Mouse (Mus musculus): Measurements from ENCODE around the gene Crxos. TPM values are rescaled to one million over a fixed set of nuclear protein-coding genes. Genes with fewer than 3 reads are reported as not detected.

Crxos gene
- 0.56 TPM in 1 of 2 replicates, not detected in the other for polyA plus RNA-seq (2014; fragmentation: Nextera tagmentation; extraction: Ambion mirVana)

DNA sequence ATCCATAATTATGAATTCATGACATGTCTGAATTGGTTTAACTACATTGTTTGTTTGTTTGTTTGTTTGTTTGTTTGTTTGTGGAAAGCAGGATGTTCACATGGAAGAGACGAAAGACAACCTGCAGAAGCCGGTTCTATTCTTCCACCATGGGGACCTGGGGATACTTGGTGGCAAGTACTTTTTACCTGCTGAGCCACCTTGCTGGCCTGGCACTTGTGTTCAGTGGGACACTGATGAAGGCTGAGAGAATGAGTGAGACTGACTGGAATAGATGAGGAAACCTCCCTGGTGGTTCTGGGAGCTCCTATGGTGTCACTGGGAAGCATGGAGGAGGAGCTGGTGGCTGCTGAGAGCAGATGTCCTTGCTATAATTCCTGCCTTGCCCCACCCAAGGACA is at the start of gene Crxos:
TSS of gene Crxos (plus strand) at position 301 of the 400 bp plus-strand sequence.
- WGBS, result 96% methylated on average over 2 of the region's 2 CpGs
- DNase-seq (ENCODE audit: low spot score), result no peak
- no peak within 1 kb of the TSS for H3K27ac ChIP-seq (ENCODE audit: low read depth, low read length)
- ATAC-seq (ENCODE audit: insufficient read depth, low FRiP score, low TSS enrichment), result no peak
- H3K9me3 ChIP-seq (ENCODE audit: control insufficient read depth, low read length), result no peaks in the 10 kb centered on the region
- no peak within 1 kb of the TSS for H3K4me3 ChIP-seq (ENCODE audit: low read depth, low read length)
- H3K9ac ChIP-seq (ENCODE audit: low read length), result no peak within 1 kb of the TSS
- H3K4me1 ChIP-seq (ENCODE audit: control insufficient read depth, insufficient read depth, low read length), result no peaks in the 10 kb centered on the region
- no peak within 1 kb of the TSS for H3K4me2 ChIP-seq (ENCODE audit: low read depth)
- H3K36me3 ChIP-seq (ENCODE audit: control insufficient read depth, insufficient read depth, low read length), result no peaks in the 10 kb centered on the region
- H3K27me3 ChIP-seq (ENCODE audit: control insufficient read depth, insufficient read depth, low read length), result no peaks in the 10 kb centered on the region

GRCm38 (mm10) chr7:15839578-15839977 is 42.8 kb upstream of the Crxos start, which contains the start of gene Obox6:
Obox6 (minus strand) TSS chr7:15839678.
- Histone ChIP-seq H3K27ac (ENCODE audit: low read depth, low read length) (no peak within 1 kb of the TSS), H3K4me3 (ENCODE audit: low read depth, low read length) (no peak within 1 kb of the TSS), H3K27me3 (ENCODE audit: control insufficient read depth, insufficient read depth, low read length) (no peaks in the 10 kb centered on the region), H3K9me3 (ENCODE audit: control insufficient read depth, low read length) (peaks cover 7% of the 10 kb centered on the region), H3K36me3 (ENCODE audit: control insufficient read depth, insufficient read depth, low read length) (no peaks in the 10 kb centered on the region), H3K4me1 (ENCODE audit: control insufficient read depth, insufficient read depth, low read length) (no peaks in the 10 kb centered on the region), H3K4me2 (ENCODE audit: low read depth) (no peak within 1 kb of the TSS), H3K9ac (ENCODE audit: low read length) (no peak within 1 kb of the TSS)
- ATAC-seq (ENCODE audit: insufficient read depth, low FRiP score, low TSS enrichment), result no peak
- DNase-seq (ENCODE audit: low spot score), result no peak
- WGBS, result 94% methylated on average over 3 of the region's 3 CpGs

- no peaks in the 10 kb centered on the region for H3K9me3 ChIP-seq (ENCODE audit: control insufficient read depth, low read length)
- H3K36me3 ChIP-seq (ENCODE audit: control insufficient read depth, insufficient read depth, low read length), result no peaks in the 10 kb centered on the region
- H3K4me3 ChIP-seq (ENCODE audit: low read depth, low read length), result no peak overlapping the region
These were observed 22.8 kb upstream of the Crxos start for GRCm38 (mm10) chr7:15859657-15860056.

GRCm38 (mm10) chr7:15864104-15864503 is 18.3 kb upstream of the Crxos start:
- Histone ChIP-seq H3K4me2 (ENCODE audit: low read depth) (no peak overlapping the region), H3K9ac (ENCODE audit: low read length) (no peak overlapping the region), H3K27me3 (ENCODE audit: control insufficient read depth, insufficient read depth, low read length) (no peaks in the 10 kb centered on the region), H3K4me3 (ENCODE audit: low read depth, low read length) (no peak overlapping the region), H3K27ac (ENCODE audit: low read depth, low read length) (no peak overlapping the region), H3K9me3 (ENCODE audit: control insufficient read depth, low read length) (no peaks in the 10 kb centered on the region; the same call in 1 of the 2 replicates), H3K36me3 (ENCODE audit: control insufficient read depth, insufficient read depth, low read length) (no peaks in the 10 kb centered on the region), H3K4me1 (ENCODE audit: control insufficient read depth, insufficient read depth, low read length) (no peaks in the 10 kb centered on the region)
- DNase-seq (ENCODE audit: low spot score) (no peak), ATAC-seq (ENCODE audit: insufficient read depth, low FRiP score, low TSS enrichment) (no peak)
- 80% methylated on average over 4 of the region's 4 CpGs for WGBS

More at GRCm38 (mm10) chr7:15859657-15860056, 22.8 kb upstream of the Crxos start:
- H3K4me1 ChIP-seq (ENCODE audit: control insufficient read depth, insufficient read depth, low read length), result no peaks in the 10 kb centered on the region
- no peak overlapping the region for H3K4me2 ChIP-seq (ENCODE audit: low read depth)
- no peak overlapping the region for H3K27ac ChIP-seq (ENCODE audit: low read depth, low read length)
- WGBS, result 47% methylated on average over 2 of the region's 2 CpGs
- no peak overlapping the region for H3K9ac ChIP-seq (ENCODE audit: low read length)
- no peaks in the 10 kb centered on the region for H3K27me3 ChIP-seq (ENCODE audit: control insufficient read depth, insufficient read depth, low read length)
- DNase-seq (ENCODE audit: low spot score), result no peak
- ATAC-seq (ENCODE audit: insufficient read depth, low FRiP score, low TSS enrichment), result no peak

DNA sequence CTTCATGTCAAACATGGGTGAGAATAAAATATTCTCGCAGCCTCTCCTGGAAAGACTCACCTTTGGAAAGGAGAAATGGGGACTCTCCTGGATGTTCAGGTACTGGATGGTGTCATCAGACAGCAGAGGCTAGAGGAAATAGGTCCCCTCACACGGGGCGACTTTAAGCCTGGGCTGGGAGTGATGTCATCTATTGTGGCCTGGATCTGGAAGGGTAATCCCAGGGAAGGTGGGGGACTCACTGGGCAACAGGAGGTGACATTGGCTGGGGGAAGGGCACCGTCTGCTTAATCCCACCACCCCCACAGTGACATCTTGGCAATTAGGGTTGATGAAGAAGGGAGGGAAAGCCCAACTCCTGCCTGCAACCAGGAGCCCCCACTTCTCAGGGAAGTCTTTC is 2.7 kb upstream of the Crxos start, which contains the start of gene Crx:
TSS of gene Crx (minus strand) at position 213 of the 400 bp plus-strand sequence.
- H3K4me1 ChIP-seq (ENCODE audit: control insufficient read depth, insufficient read depth, low read length), result no peaks in the 10 kb centered on the region
- H3K9ac ChIP-seq (ENCODE audit: low read length), result no peak within 1 kb of the TSS
- H3K9me3 ChIP-seq (ENCODE audit: control insufficient read depth, low read length), result no peaks in the 10 kb centered on the region
- WGBS, result 45% methylated on average over 4 of the region's 4 CpGs
- DNase-seq (ENCODE audit: low spot score), result no peak
- ATAC-seq (ENCODE audit: insufficient read depth, low FRiP score, low TSS enrichment), result no peak
- no peak within 1 kb of the TSS for H3K27ac ChIP-seq (ENCODE audit: low read depth, low read length)
- H3K27me3 ChIP-seq (ENCODE audit: control insufficient read depth, insufficient read depth, low read length), result no peaks in the 10 kb centered on the region
- no peak within 1 kb of the TSS for H3K4me3 ChIP-seq (ENCODE audit: low read depth, low read length)
- no peaks in the 10 kb centered on the region for H3K36me3 ChIP-seq (ENCODE audit: control insufficient read depth, insufficient read depth, low read length)
- H3K4me2 ChIP-seq (ENCODE audit: low read depth), result no peak within 1 kb of the TSS

DNA sequence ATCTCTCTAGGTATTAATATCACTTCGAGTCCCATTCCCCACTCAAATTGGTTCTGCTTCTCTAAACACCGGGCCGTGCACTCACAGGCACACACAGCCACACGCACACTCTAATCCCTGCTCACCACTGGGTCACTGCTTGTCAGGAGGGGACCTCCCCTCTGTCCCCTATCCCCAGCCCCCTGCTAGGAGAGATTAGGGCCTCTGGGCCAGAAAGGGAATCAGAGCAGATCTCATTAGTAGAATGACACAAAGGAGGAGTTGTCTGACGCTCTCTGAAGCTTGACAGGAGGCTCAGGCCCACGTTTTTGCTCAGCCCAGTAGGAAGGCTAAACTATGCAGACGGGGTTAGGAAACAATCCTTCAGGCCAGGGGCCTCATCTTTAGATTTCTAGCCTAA is 1.0 kb upstream of the Crxos start:
- Histone ChIP-seq H3K9me3 (ENCODE audit: control insufficient read depth, low read length) (no peaks in the 10 kb centered on the region), H3K36me3 (ENCODE audit: control insufficient read depth, insufficient read depth, low read length) (no peaks in the 10 kb centered on the region), H3K4me3 (ENCODE audit: low read depth, low read length) (no peak overlapping the region), H3K9ac (ENCODE audit: low read length) (no peak overlapping the region), H3K4me2 (ENCODE audit: low read depth) (no peak overlapping the region), H3K27me3 (ENCODE audit: control insufficient read depth, insufficient read depth, low read length) (no peaks in the 10 kb centered on the region), H3K27ac (ENCODE audit: low read depth, low read length) (no peak overlapping the region), H3K4me1 (ENCODE audit: control insufficient read depth, insufficient read depth, low read length) (no peaks in the 10 kb centered on the region)
- ATAC-seq (ENCODE audit: insufficient read depth, low FRiP score, low TSS enrichment) (no peak), DNase-seq (ENCODE audit: low spot score) (no peak)
- WGBS, result 28% methylated on average over 7 of the region's 7 CpGs

DNA sequence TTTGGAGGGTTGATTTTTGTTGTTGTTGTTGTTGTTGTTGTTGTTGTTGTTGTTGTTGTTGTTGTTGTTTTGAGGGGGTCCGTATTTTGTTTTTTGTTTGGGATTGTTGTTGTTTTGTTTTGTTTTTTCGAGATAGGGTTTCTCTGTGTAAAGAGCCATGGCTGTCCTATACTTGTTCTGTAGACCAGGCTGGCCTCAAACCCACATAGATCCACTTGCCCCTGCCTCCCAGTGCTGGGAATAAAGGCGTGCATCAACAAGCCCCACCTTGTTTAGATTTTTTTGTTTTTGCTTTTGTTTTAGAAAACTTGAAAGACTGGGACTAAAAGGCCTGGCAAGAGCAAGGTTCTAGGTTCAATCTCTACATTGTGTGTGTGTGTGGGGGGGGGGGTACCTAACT is 586 bp upstream of the Crxos start:
- Histone ChIP-seq H3K4me1 (ENCODE audit: control insufficient read depth, insufficient read depth, low read length) (no peaks in the 10 kb centered on the region), H3K27me3 (ENCODE audit: control insufficient read depth, insufficient read depth, low read length) (no peaks in the 10 kb centered on the region), H3K9ac (ENCODE audit: low read length) (no peak overlapping the region), H3K36me3 (ENCODE audit: control insufficient read depth, insufficient read depth, low read length) (no peaks in the 10 kb centered on the region), H3K4me3 (ENCODE audit: low read depth, low read length) (no peak overlapping the region), H3K4me2 (ENCODE audit: low read depth) (no peak overlapping the region), H3K9me3 (ENCODE audit: control insufficient read depth, low read length) (no peaks in the 10 kb centered on the region), H3K27ac (ENCODE audit: low read depth, low read length) (no peak overlapping the region)
- ATAC-seq (ENCODE audit: insufficient read depth, low FRiP score, low TSS enrichment) (no peak), DNase-seq (ENCODE audit: low spot score) (no peak)
- WGBS, result 81% methylated on average over 3 of the region's 3 CpGs

DNA sequence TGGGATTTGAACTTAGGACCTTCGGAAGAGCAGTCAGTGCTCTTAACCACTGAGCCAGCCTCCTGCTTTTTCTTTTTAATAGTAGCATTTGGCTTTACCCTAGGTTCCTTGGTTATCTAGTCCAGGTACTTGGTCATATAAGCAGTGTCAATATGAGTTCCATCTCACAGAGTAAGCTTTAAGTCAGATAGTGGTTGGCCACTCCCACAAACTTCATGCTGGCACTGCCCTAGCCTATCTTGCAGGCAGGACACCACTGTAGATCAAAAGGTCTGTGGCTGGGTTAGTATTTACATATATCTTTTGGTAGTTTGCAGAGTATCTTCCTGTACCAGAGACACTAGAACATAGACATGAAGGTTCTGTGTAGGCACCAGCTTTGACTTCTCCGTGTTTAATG is 1.7 kb downstream of the Crxos start:
- no peaks in the 10 kb centered on the region for H3K9me3 ChIP-seq (ENCODE audit: control insufficient read depth, low read length)
- H3K4me1 ChIP-seq (ENCODE audit: control insufficient read depth, insufficient read depth, low read length), result no peaks in the 10 kb centered on the region
- WGBS, result 95% methylated on average over 2 of the region's 2 CpGs
- no peak for ATAC-seq (ENCODE audit: insufficient read depth, low FRiP score, low TSS enrichment)
- no peak for DNase-seq (ENCODE audit: low spot score)
- no peak overlapping the region for H3K9ac ChIP-seq (ENCODE audit: low read length)
- H3K4me3 ChIP-seq (ENCODE audit: low read depth, low read length), result no peak overlapping the region
- no peaks in the 10 kb centered on the region for H3K27me3 ChIP-seq (ENCODE audit: control insufficient read depth, insufficient read depth, low read length)
- H3K27ac ChIP-seq (ENCODE audit: low read depth, low read length), result no peak overlapping the region
- no peak overlapping the region for H3K4me2 ChIP-seq (ENCODE audit: low read depth)
- no peaks in the 10 kb centered on the region for H3K36me3 ChIP-seq (ENCODE audit: control insufficient read depth, insufficient read depth, low read length)

- 62% methylated on average over 1 of the region's 1 CpGs for WGBS
- Histone ChIP-seq H3K9ac (ENCODE audit: low read length) (no peak overlapping the region), H3K4me3 (ENCODE audit: low read depth, low read length) (no peak overlapping the region), H3K9me3 (ENCODE audit: control insufficient read depth, low read length) (no peaks in the 10 kb centered on the region; the same call in 1 of the 2 replicates), H3K36me3 (ENCODE audit: control insufficient read depth, insufficient read depth, low read length) (no peaks in the 10 kb centered on the region), H3K4me1 (ENCODE audit: control insufficient read depth, insufficient read depth, low read length) (no peaks in the 10 kb centered on the region), H3K27me3 (ENCODE audit: control insufficient read depth, insufficient read depth, low read length) (no peaks in the 10 kb centered on the region), H3K4me2 (ENCODE audit: low read depth) (no peak overlapping the region), H3K27ac (ENCODE audit: low read depth, low read length) (no peak overlapping the region)
- DNase-seq (ENCODE audit: low spot score) (no peak), ATAC-seq (ENCODE audit: insufficient read depth, low FRiP score, low TSS enrichment) (no peak)
These were observed 11.8 kb downstream of the Crxos start for GRCm38 (mm10) chr7:15894251-15894650.

Data from neural tube, embryonic 11.5 days (tissue).